Mouse (Mus musculus) erythroblast, embryonic 14.5 days (primary cell): ENCODE results near the gene Slfn1.

Experiments used
- GATA1 ChIP-seq: IDR thresholded peaks from 2 replicates; pipeline ENCODE4 v1.6.1; 2012; ENCODE audit warnings: low read length, inconsistent platforms, mixed read lengths
- TAL1 ChIP-seq: IDR thresholded peaks from 3 replicates; pipeline ENCODE4 v1.6.1; 2012; ENCODE audit warnings: low read length, inconsistent platforms, mixed read lengths

DNA sequence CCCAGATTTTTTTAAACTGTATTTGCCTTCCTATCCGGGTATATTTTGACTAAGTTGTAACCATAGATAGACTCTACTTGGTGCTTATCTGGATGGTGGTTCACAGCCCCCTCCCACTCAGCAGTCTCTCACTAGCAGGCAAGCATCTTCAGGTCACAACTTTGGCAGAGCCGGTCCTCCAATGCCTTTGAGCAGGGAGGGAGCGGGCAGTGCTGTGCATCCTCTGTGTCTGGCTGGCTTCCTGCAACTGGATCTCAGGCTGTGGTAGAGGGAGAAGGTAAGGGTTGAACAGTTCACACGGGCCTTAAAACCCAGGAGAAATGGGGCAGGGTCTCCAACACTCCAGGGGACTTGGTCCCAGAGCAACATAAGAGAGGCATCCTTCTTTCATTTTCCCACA lies 6.5 kb downstream of the Slfn1 start:
- TF ChIP-seq GATA1, result no peak
- no peak for TF ChIP-seq TAL1
